Mouse (Mus musculus): ENCODE results near the gene 5730522E02Rik. TPM values are rescaled to one million over a fixed set of nuclear protein-coding genes. Genes with fewer than 3 reads are reported as not detected.

5730522E02Rik gene
- total RNA-seq, 2 experiments from 2014 or later = 0.30 TPM; not detected in 1

GRCm38 (mm10) chr11:25697508-25698193, 512.9 kb downstream of the 5730522E02Rik start:
- no peak for DNase-seq (ENCODE audit: low spot score in 2 of 2)

- DNase-seq (ENCODE audit: low spot score in 2 of 2) = no peak
Measured at GRCm38 (mm10) chr11:25696168-25696567, 514.4 kb downstream of the 5730522E02Rik start.

GRCm38 (mm10) chr11:25684731-25685130, 525.8 kb downstream of the 5730522E02Rik start:
- no peak for DNase-seq (ENCODE audit: low spot score in 2 of 2)

DNA sequence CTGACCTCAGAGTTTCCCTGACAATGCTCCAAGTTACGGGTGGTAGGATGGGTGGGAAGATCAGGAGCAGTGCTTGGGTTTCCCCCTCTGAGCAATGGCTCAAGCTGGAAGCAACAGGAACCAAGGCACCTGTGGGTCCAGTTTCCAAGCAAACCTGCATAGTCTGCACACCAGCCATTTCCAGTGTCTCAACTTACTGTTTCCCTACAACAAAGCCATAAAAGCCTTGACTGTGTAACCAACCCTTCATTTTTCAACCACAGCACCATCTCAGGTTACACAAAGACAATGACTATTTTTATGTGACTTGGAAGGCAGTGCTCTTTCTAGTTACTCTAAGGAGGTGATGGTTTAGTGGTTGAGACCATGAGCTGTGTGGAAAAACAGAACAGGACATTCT, 530.7 kb downstream of the 5730522E02Rik start:
- DNase-seq (ENCODE audit: low spot score in 2 of 2) = no peak

DNA sequence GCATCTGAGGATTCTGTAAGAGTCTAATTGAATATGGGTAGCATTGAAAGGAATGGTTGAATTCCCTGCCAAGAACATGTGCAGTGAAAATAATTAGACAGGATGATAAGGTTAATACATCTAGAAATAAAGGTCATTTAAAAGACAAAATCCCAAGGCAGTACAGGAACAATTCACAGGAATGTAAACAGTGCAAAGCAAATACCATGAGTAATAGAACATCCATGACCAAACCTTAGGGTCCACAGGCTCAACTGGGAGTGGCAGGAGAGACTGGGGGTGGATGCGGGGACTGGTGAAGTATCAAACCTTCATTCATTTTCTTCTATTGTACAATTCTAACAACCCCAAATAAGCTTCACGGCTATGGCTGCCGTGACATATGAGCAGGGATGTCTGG, 536.4 kb downstream of the 5730522E02Rik start:
- DNase-seq (ENCODE audit: low spot score in 2 of 2) = no peak

DNA sequence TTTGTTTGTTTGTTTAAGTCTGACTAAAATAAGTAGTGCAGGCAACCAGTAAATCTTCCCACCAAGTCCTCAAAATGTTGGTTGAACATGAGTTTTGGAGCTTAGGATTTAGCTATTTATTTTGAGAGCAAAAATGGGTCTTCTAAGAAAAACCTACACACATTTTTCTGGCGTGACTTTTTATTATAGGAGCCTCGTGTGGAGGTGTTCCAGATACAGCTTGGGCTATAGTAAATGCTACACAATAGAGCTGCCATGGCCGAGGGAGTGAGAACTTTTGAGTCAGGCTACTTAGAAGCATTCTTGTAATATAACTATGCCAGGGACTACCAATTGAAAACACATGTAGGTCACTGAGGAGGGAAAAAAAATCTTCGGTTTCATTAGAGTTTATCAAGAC, 540.5 kb downstream of the 5730522E02Rik start:
- no peak for DNase-seq (ENCODE audit: low spot score in 2 of 2)

DNA sequence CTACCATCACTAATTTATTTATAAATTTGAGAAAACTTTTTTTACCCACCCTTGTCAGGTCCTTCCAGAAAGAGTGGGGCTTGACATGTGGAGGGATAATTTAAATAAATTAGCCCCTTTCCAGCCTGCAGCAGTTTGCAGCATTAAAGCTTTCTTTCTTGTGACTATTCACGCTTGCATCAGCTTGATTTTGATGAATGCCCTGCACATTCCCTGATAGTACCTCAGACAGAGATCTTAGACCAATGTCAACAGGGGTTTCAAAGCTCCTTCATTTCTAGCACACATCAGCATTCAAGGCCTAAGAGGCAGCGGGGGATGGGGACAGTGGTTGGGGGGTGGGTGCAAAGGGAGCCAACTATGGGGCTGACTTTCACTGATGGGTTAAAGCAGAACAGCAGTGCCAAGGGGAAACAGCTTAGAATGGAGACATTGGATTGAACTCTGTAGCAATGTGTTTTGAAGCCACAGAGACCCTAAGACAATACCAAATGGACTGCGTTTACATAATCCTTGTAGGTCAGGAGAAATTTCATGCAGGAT, 545.9 kb downstream of the 5730522E02Rik start:
- DNase-seq (ENCODE audit: low spot score in 2 of 2) = no peak

DNA sequence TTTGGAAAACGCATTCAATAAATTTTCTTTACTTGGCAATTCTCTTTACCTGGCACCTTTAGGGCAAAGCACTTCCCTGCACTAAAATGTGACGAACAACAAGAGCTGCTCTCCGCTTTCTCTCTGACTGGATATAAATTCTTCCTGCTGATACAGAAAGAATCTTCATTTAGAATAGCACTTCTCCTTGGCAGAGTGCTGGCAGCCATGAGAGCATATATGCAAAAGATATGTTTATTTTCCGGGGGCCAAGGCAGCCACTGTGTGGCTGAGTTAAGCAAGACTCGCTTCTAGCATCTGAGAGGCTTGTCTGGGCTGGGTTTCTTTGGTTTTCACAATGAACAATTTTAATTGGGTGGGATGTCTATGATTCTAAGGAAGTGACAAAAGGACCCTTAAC, 564.3 kb downstream of the 5730522E02Rik start:
- DNase-seq (ENCODE audit: low spot score in 2 of 2) = no peak

DNA sequence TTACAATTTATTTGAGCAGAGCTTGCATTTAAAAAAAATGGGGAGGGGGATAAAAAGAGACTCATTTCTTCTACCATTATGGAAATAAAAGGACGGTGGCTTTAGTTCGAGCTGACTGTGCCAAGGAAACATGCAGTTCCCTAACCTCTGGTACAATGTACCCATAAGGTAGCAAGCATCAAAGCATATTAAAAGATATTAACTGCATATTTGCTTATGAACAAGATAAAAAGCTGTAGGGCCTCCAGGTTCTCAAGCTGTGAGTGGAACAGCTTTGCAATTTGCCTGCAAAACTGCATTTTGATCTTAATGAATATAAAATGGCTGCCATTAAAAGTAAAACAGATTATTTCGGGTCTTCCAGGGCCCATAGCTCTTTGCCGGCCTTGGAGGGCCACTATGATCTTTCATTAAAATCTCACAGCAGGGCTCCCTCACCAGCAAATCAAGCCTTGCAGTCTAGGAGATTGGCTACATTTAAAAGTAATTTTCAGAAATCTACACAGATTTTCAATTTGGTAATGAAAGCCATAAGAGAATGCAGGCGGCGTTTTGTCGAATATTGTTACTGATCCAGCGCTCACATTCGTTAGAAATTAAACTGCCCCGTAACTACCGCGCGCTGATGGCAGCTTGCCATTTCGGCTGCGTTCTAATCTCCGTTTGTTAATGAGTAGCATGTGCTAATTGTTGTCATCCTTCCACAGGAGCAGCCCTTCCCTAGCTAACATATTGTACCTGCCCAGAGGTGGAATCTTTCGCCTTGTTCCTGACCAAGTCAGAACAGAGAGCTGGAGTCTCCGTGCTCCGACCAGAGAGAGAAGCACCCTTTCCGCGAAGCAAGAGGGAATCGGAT, 565.6 kb downstream of the 5730522E02Rik start:
- no peak for DNase-seq (ENCODE audit: low spot score in 2 of 2)

DNA sequence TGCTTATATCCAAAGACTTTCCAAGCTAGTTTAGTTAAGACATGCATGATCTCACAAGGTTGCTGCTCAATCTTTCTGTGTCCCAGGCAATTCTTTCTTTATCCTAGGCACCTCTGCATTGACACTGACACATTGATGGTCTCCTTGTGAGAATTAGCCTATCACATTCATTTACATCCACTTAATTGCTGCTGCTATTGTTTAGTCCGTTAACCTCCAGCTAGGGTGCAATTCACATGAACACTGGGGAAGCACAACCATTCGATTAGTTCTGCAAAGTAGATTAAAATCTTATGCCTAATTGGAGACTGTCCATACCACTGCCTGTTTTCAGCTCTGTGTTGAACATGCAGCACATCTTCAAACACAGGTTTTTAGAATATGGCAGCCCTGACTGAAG, 603.7 kb downstream of the 5730522E02Rik start:
- no peak for DNase-seq (ENCODE audit: low spot score in 2 of 2)

- DNase-seq (ENCODE audit: low spot score in 2 of 2) = no peak
Measured at GRCm38 (mm10) chr11:25600030-25600429, 610.5 kb downstream of the 5730522E02Rik start.

- no peak for DNase-seq (ENCODE audit: low spot score in 2 of 2)
Measured at GRCm38 (mm10) chr11:25595303-25595702, 615.3 kb downstream of the 5730522E02Rik start.

GRCm38 (mm10) chr11:25594780-25595179, 615.8 kb downstream of the 5730522E02Rik start:
- DNase-seq (ENCODE audit: low spot score in 2 of 2) = no peak

DNA sequence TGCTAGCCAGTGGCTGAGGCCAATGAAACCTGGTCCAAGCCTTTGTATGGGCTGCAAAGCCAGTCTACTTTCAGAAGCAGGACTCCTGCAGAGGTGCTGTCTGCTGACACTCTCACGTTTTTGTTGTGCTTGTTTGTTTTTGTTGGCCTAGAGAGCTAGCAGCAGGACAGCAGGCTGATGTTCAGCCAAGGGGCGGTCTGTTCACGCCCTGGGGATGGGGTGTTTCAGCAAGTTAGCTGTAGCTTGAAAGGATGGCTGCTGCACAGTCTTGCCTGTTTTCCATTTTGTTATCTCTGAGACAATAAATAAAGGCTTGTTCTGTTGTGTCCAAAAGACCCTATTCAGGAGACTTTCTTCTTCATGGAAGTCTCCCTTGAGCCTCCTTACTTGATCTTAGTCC, 618.3 kb downstream of the 5730522E02Rik start:
- no peak for DNase-seq (ENCODE audit: low spot score in 2 of 2)

DNA sequence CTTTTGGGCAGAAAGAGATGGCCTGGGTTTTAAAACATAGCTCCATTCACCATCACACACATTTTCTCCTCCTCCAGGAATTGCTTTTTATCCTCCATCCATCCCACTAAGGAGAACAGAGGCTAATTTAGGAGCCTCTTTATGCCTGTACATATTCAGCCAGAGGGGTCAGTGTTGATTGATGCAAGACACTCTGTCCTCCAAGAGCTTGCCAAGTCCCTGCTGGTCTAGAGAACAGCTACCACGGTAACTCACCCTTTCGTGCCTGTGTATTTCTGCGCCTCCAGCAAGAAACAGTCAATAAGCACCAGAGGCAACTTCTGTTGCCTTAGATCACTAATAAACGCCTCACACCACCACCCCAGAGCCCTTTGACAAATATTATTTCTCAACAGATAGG, 620.3 kb downstream of the 5730522E02Rik start:
- DNase-seq (ENCODE audit: low spot score in 2 of 2) = no peak

DNA sequence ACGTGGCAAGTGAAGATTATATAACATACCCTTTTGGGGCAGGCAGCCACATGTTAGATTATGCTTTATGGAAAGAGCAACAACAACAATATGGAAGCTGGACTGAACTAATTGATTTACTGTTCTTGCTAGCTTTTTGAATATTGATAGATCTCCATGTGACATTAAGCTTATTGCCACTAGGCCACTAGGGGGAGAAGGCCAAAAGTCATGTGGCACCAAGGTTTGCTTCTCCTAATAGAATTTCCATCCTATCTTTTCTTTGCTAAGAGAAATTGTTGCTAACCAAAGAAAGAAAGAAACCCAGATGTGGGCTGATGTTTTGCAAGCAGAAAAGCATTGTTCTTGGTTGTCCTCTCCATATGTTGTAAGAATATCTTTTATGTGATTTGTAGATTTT, 621.1 kb downstream of the 5730522E02Rik start:
- DNase-seq (ENCODE audit: low spot score in 2 of 2) = no peak

DNA sequence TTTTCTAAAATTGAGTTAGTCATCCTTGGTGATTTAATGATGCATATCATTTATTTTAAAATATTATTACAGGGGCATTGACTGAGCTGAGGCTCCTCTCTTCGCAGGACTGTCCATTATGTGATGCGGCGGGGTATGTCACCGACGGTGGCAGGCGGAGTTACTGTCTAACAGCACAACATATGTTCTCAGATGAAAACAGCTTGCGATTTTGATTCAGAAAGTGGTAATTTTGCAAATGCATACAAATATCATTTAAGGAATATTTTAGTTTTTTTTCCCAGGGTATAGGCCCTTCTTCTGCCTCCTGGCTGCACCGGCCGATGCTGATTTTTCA, 636.5 kb downstream of the 5730522E02Rik start:
- DNase-seq (ENCODE audit: low spot score in 2 of 2) = no peak

DNA sequence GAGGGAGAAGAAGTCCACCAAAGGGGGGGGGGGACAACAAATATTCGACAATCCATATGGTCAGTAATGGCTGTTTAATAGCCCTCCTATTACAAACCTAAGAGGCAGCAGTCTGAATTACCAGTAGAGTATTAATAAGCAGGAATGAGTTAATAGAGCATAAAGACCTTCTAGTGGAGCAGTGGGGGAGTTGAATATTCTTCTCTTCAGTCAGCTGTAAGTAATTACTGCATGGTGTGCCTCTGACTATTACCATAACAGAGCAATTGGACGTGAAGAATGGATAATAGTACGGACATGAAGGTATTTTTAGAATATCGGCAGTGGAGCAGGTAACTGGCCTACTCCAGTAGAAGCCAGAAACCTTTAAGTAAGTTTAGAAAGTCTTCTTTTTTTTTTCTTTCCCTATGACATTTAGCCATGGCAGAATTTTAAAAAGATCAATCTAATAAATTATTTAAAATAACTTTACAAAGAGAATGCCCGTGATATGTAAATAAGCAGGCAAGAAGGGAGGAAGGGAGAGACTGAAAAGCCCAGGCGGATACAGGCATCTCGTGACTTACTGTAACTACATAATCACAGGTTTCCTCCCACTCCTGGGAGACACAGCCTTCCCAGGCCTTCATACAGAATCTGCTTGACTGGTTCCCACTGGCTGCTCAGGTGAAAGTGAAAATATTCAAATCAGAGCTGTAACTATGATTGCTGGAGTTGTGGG, 637.0 kb downstream of the 5730522E02Rik start:
- no peak for DNase-seq (ENCODE audit: low spot score in 2 of 2)

DNA sequence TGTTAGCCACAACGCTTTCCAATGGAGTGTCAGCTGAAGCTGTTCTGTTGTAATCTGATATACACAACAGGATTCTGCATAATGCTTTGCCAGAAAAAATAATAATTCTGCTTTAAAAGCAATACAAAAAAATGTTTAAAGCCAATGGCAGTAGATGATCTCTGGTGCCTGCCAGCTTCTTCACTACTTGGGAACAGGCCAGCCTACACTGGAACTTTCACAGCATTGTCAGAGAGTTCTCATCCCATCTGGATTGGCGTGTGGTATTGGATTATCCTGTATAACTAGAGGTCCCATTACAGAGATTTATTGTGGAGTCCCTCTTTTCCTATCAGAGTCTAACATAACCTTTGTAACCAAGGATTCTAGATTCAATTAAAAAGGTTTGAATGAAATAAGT, 639.2 kb downstream of the 5730522E02Rik start:
- DNase-seq (ENCODE audit: low spot score in 2 of 2) = no peak

Data from adrenal gland, adult 18-20 months (tissue).